Mouse (Mus musculus): ENCODE measurements at regions not wholly inside any gene's neighbourhood (a gene's known extent, or its start where the extent isn't known, plus 50 kb on each side); places are given as distances from the start of the nearest gene placed in this dataset.

DNA sequence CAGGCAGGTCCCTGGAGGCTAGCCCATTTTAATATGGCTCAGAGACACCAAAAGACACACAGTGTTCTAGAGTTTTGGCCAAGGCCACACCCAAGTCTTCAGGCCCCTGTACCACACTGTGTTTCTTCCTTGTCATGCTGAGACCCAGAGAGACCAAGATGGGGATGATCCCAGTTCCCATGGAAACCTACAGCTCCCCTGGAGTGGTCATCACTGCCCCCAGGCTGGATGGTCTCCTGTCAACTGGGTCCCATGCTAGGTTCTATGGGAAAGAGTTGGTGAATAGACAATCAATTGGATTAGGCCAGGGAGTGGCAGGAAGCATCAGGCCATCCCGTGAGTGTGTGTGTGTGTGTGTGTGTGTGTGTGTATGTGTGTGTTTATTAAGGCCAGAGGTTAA is 80.5 kb upstream of the Tle3 start:
- Histone ChIP-seq H3K9ac (replicated peaks) (no peak overlapping the region), H3K36me3 (no peaks in the 10 kb centered on the region), H3K9me3 (peaks cover 6% of the 10 kb centered on the region; the same call in 1 of the 2 replicates), H3K27ac (replicated peaks) (no peak overlapping the region), H3K4me1 (peaks cover 13% of the 10 kb centered on the region), H3K4me2 (replicated peaks) (no peak overlapping the region), H3K27me3 (no peaks in the 10 kb centered on the region), H3K4me3 (no peak overlapping the region)
- ATAC-seq (replicated peaks) = no peak
- 47% methylated on average over 1 of the region's 1 CpGs for WGBS

DNA sequence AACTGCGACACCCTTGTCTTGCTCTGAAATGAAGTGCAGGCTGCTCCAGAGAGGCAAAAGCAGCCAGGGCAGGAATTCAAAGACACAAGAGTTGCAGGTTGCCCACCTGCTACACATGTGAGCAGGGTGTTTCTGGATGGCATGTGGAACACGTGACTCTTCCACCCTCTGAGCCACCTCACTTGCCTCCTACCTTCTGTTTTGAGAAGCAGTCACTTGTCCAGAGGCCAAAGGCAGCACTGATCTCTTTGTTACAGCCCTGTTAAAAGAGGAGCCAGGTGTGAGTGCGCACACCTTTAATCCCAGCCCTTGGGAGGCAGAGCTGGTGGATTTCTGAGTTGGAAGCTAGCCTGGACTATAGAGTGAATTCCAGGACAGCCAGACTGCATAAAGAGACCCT is 79.7 kb upstream of the Tle3 start:
- WGBS = 71% methylated on average over 3 of the region's 3 CpGs
- no peak overlapping the region for H3K27ac ChIP-seq (replicated peaks)

DNA sequence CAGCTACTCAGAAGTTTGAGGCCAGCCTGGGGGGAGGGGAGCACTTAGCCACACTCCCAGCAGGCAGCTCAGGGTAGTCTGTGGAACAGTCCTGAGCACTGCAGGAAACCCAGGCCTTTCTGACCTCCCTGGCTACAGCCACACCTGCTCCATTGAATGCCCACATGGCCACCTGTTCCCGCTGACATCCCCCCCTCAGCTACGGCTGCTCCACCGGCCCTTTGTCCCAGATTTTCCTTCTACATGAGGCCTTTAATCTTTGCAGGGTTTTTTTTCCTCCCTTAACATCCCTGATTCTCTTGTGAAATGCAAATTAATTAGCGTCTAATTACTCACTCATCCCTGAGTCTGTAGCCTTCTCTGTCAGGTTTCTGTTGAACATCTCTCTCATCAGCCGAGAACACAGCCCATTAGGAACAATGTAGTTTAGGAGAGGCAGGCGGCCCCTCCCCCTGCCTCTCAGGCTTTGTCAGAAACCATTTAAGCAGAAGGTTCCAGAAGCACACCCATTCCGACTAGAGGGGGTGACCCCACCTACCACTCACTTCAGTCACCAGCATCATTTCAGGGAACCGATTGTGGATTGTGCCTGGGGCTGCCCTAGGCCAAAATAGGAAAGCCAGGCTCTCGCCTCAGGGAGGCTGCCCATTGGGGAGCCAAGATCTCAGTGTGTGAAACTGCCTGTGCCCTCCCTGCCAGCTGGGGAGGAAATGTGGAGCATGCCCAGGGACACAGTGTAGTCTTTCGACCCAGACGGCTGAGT is 78.8 kb upstream of the Tle3 start:
- Histone ChIP-seq H3K36me3 (no peaks in the 10 kb centered on the region), H3K27me3 (no peaks in the 10 kb centered on the region), H3K27ac (replicated peaks) (peak overlapping the region; percentile 27), H3K4me2 (replicated peaks) (no peak overlapping the region), H3K4me1 (peaks cover 13% of the 10 kb centered on the region), H3K9ac (replicated peaks) (no peak overlapping the region), H3K9me3 (peaks cover under 1% of the 10 kb centered on the region; the same call in 1 of the 2 replicates), H3K4me3 (no peak overlapping the region)
- WGBS = 7% methylated on average over 11 of the region's 11 CpGs
- ATAC-seq (replicated peaks) = peak; percentile 65

More for the DNA sequence above, 79.7 kb upstream of the Tle3 start:
- Histone ChIP-seq H3K9ac (replicated peaks) (no peak overlapping the region), H3K27me3 (no peaks in the 10 kb centered on the region), H3K4me3 (no peak overlapping the region), H3K4me2 (replicated peaks) (no peak overlapping the region), H3K36me3 (no peaks in the 10 kb centered on the region), H3K9me3 (peaks cover 6% of the 10 kb centered on the region; the same call in 1 of the 2 replicates), H3K4me1 (peaks cover 13% of the 10 kb centered on the region)
- no peak for ATAC-seq (replicated peaks)

DNA sequence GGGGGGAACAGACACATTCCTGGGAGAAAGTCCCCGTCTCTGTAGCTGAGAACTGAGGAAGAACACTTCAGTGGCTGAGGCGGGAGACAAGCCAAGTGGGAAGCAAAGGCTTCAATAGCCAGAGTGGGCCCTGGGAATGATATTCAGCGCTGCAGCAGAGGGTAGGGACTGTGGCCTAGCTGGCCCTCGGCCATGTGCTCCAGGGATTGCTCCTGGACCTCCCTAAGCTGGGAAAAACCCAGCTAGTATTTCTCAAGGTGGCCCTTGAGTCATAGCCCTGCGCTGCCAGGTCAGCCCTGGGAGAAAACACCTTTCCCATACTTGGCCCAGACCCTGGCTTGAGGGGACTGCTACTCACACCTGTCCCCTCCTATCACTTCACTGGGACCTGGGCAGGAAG is 77.2 kb upstream of the Tle3 start:
- Histone ChIP-seq H3K4me3 (no peak overlapping the region), H3K4me1 (peaks cover 13% of the 10 kb centered on the region), H3K9ac (replicated peaks) (no peak overlapping the region), H3K27me3 (no peaks in the 10 kb centered on the region), H3K36me3 (no peaks in the 10 kb centered on the region), H3K27ac (replicated peaks) (no peak overlapping the region), H3K4me2 (replicated peaks) (no peak overlapping the region), H3K9me3 (no peaks in the 10 kb centered on the region)
- WGBS = 77% methylated on average over 5 of the region's 5 CpGs
- no peak for ATAC-seq (replicated peaks)

DNA sequence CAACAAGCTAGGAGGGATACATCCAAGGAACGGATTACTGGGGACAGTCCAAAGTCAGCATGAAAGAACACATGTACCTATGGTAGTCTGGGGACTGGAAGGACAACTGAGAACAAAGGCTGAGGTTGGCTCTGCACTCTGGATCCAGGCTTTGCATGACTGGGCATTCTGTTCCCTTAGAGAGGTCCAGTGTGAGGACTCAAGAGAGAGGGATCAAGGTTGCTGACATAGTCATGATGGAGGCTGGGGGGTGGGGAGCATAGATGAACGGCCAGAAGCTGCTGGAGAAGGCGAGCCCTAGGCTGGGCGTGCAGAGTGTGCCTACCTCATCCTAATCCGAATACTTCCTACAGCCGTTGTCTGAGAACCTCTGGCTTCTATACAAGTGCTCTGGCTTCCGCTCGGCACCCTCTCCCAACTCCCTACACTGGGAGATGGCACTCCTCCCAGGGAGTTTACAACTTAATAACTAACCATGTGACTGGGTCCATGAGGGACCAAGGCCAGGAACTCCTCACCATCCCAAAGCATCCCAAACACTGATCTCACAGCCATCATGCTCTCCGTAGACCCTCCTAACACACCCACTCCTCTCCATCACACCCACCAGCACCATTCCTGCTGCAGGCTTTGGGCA is 75.7 kb upstream of the Tle3 start:
- Histone ChIP-seq H3K27me3 (no peaks in the 10 kb centered on the region), H3K36me3 (no peaks in the 10 kb centered on the region), H3K4me2 (replicated peaks) (no peak overlapping the region), H3K4me3 (no peak overlapping the region), H3K4me1 (peaks cover 13% of the 10 kb centered on the region), H3K9ac (replicated peaks) (no peak overlapping the region), H3K9me3 (no peaks in the 10 kb centered on the region), H3K27ac (replicated peaks) (no peak overlapping the region)
- 86% methylated on average over 9 of the region's 9 CpGs for WGBS
- no peak for ATAC-seq (replicated peaks)

DNA sequence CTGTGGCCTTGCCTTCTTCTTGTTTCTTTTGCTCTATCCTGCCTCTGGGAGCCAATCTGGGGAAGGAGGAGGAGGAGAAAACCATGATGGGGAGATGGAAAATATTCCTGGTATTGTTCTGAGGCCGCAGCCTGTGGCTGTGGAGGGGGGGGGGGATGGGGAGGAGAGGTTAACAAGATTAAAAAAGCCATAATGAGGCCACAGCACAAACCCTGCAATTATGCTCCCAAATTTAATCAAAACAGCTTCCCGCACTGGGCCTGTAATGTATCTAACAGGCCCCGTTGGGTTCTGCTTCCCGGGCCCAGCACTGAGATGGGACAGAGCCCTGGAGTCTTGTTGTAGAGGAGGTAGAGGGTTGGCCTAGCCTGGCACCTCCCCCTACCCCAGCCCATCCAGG is 74.8 kb upstream of the Tle3 start:
- no peak for ATAC-seq (replicated peaks)
- Histone ChIP-seq H3K4me3 (no peak overlapping the region), H3K4me1 (peaks cover 13% of the 10 kb centered on the region), H3K27me3 (no peaks in the 10 kb centered on the region), H3K4me2 (replicated peaks) (no peak overlapping the region), H3K27ac (replicated peaks) (no peak overlapping the region), H3K9me3 (no peaks in the 10 kb centered on the region), H3K36me3 (no peaks in the 10 kb centered on the region), H3K9ac (replicated peaks) (no peak overlapping the region)
- WGBS = 20% methylated on average over 4 of the region's 4 CpGs

DNA sequence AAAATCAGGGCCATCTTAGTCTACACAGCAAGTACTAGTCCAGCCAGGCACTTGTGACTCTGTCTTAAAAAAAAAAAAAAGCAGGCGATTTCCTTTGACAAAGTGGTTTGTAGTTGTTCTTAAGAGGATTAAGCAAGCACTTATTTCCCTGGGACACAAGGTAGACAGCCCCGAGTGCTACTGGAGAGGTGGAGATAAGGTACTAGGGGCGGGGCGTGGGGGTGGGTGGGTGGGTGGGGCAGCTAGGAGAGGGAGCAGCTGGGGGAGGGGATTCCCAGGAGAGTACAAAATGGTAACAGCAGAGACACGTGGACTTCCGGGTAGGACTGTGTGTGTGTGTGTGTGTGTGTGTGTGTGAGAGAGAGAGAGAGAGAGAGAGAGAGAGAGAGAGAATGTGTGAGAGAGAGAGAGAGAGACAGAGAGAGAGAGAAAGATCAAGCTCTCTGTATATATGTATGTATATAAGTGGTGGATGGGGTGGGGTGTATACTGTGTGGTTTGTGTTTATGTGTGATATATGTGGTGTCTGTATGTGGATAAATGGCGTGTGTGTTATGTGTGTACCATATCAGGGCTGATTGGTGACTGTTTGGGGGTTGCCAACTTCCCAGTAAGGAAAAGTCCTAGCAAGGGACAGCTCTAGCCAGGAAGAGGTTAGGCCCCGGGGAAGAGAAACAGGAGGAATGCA is 72.1 kb upstream of the Tle3 start:
- Histone ChIP-seq H3K4me1 (no peaks in the 10 kb centered on the region), H3K4me3 (no peak overlapping the region), H3K36me3 (no peaks in the 10 kb centered on the region), H3K9ac (replicated peaks) (no peak overlapping the region), H3K4me2 (replicated peaks) (no peak overlapping the region), H3K27me3 (no peaks in the 10 kb centered on the region), H3K27ac (replicated peaks) (no peak overlapping the region), H3K9me3 (no peaks in the 10 kb centered on the region)
- ATAC-seq (replicated peaks) = no peak
- WGBS = 55% methylated on average over 7 of the region's 8 CpGs

DNA sequence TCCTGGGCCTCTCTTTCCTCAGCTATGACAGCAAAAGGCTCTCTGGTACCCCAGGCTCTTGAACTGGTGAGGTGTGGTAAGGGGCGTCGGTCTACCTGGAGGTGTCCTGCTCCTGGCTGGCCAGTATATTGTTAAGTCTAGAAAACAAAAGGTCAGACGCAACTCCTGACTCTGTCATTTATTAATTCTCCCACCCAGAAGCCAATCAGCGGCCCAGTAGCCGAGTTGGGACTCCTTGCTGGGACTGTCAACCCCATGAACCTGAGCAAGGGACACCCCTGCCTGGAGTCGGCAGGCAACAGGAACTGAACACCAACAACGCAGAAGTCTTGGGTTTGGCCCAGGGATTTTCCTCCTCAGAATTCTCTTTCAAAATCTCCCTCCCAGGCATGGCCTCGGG is 71.1 kb upstream of the Tle3 start:
- no peaks in the 10 kb centered on the region for H3K9me3 ChIP-seq
- H3K9ac ChIP-seq (replicated peaks) = no peak overlapping the region
- H3K4me3 ChIP-seq = no peak overlapping the region
- H3K27ac ChIP-seq (replicated peaks) = no peak overlapping the region
- no peak for ATAC-seq (replicated peaks)
- H3K36me3 ChIP-seq = no peaks in the 10 kb centered on the region
- no peaks in the 10 kb centered on the region for H3K27me3 ChIP-seq
- H3K4me2 ChIP-seq (replicated peaks) = no peak overlapping the region
- H3K4me1 ChIP-seq = no peaks in the 10 kb centered on the region; the same call in 1 of the 2 replicates
- WGBS = 91% methylated on average over 8 of the region's 8 CpGs

DNA sequence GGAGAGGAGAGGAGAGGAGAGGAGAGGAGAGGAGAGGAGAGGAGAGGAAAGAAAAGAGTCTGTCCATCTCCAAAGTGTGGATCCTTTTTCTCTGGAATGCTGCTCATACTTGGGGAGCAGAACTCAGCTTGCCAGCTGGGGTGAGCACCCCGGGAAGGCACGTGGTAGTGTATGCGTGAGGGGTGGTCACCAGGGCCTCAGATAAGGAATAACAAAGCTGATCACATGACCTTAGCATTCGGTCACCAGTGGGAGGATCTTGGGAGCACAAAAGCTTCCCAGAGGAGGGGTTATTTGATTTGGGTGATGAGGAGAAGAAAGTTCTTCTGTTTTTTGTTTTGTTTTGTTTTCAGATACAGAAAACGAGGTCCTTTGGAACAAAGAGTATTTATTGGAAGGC is 69.4 kb upstream of the Tle3 start:
- H3K27me3 ChIP-seq = no peaks in the 10 kb centered on the region; the same call in 1 of the 2 replicates
- H3K9ac ChIP-seq (replicated peaks) = no peak overlapping the region
- no peak for ATAC-seq (replicated peaks)
- H3K4me2 ChIP-seq (replicated peaks) = no peak overlapping the region
- no peaks in the 10 kb centered on the region for H3K9me3 ChIP-seq
- no peaks in the 10 kb centered on the region; the same call in 1 of the 2 replicates for H3K4me1 ChIP-seq
- 8% methylated on average over 5 of the region's 5 CpGs for WGBS
- H3K36me3 ChIP-seq = no peaks in the 10 kb centered on the region
- H3K27ac ChIP-seq (replicated peaks) = no peak overlapping the region
- H3K4me3 ChIP-seq = no peak overlapping the region

DNA sequence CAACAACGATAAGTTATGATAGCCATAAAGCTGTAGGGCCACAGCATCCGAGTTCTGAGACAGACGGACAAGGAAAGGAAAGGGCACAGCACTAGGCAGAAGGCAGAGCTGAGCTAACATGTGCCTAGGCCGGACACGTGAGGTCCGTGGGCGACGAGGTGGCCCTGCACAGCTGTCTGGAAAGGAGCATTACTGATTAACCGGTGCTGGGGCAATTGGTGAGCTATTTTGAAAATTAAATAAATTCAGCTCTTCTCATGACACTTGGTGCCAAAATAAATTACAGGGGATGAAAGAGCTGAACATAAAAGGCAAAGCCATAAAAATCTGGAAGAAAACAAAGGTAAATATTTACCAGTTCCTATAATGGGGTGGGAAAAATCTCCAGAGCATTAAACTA is 65.9 kb upstream of the Tle3 start:
- Histone ChIP-seq H3K36me3 (no peaks in the 10 kb centered on the region), H3K9ac (replicated peaks) (no peak overlapping the region), H3K27ac (replicated peaks) (no peak overlapping the region), H3K4me2 (replicated peaks) (no peak overlapping the region), H3K4me3 (no peak overlapping the region), H3K4me1 (peaks cover 7% of the 10 kb centered on the region), H3K9me3 (no peaks in the 10 kb centered on the region), H3K27me3 (no peaks in the 10 kb centered on the region; the same call in 1 of the 2 replicates)
- ATAC-seq (replicated peaks) = no peak
- WGBS = 79% methylated on average over 9 of the region's 9 CpGs

DNA sequence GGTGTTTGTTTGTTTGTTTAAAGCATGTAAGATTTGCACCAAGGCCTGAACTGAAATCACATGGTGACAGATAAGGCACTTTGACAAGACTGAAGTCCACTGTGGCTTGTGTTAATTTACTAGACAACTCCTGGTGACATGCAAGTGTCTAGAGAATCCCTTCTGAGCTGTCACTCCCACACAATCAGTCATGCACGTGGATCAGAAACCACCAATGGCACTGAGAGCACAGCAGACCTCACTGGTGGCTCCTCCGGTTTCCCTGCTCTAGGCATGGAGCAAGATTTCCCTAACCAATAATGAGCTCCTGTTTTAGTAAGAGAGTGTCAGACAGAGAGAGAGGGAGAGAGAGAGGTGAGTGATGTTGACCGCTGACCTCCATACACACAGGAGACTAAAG is 63.1 kb upstream of the Tle3 start:
- Histone ChIP-seq H3K9me3 (no peaks in the 10 kb centered on the region), H3K27me3 (peaks cover 4% of the 10 kb centered on the region; the same call in 1 of the 2 replicates), H3K4me2 (replicated peaks) (no peak overlapping the region), H3K4me1 (peaks cover 12% of the 10 kb centered on the region), H3K4me3 (no peak overlapping the region), H3K36me3 (no peaks in the 10 kb centered on the region), H3K9ac (replicated peaks) (no peak overlapping the region), H3K27ac (replicated peaks) (no peak overlapping the region)
- ATAC-seq (replicated peaks) = no peak
- 48% methylated on average over 3 of the region's 3 CpGs for WGBS

DNA sequence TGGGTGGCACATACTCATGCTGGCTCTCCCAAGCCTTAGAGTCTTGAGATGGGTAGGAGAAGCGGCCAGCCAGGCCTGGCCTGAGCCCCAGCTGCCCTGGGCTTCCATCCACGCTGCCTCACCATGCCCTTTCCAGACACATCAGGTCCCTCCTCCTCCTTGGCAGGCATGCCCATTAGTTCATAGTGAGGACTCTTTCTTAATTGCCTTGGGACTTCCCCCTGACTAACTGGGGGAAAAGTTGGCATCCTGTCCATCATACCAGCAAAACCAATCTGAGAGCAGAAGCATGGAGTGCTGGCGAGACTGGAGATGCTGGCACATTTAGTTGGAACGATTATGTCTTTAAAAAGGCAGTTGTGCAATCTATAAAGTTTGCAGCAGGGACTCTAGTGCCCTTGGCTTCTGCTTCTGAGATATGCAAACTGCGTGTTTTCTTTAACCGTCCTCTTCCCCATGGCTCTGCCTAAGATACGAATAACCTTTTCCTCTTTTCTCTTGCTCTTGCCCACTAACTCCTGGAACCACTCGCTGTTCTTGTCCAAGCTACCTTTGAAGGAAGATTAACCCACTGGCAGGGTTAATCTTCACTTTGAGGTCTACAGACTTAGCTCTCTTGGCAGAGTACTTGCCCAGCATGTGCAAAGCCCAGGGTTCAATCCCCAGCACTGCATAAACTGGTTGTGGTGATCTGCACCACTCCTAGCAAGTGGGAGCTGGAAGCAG is 62.2 kb upstream of the Tle3 start:
- Histone ChIP-seq H3K9ac (replicated peaks) (no peak overlapping the region), H3K4me1 (peaks cover 18% of the 10 kb centered on the region), H3K27me3 (peaks cover 4% of the 10 kb centered on the region; the same call in 1 of the 2 replicates), H3K4me3 (no peak overlapping the region), H3K36me3 (no peaks in the 10 kb centered on the region), H3K9me3 (no peaks in the 10 kb centered on the region), H3K4me2 (replicated peaks) (no peak overlapping the region), H3K27ac (replicated peaks) (no peak overlapping the region)
- 69% methylated on average over 8 of the region's 8 CpGs for WGBS
- ATAC-seq (replicated peaks) = no peak

Measured in forebrain, embryonic 15.5 days (tissue).